Mouse (Mus musculus): Measurements from ENCODE around the gene Unc45a. TPM values are rescaled to one million over a fixed set of nuclear protein-coding genes. Genes with fewer than 3 reads are reported as not detected.
A peak's percentile ranks its signal among the peaks of the same experiment; 100 is the strongest.

Unc45a gene
- polyA plus RNA-seq (2012; rRNA removed) = 97.7 and 105 TPM in 2 replicates

GRCm38 (mm10) chr7:80340793-80341192, at the start of gene Unc45a:
Gene Unc45a, minus strand, starts transcription at chr7:80341005.
- TF ChIP-seq POLR2A (IDR thresholded peaks at IDR 0.05; ENCODE audit: control insufficient read depth, extremely low read depth, insufficient read depth, low read length, poor library complexity) = peak; percentile 30; the same call in 1 of the 2 replicates
- peak; percentile 83 for TF ChIP-seq CTCF (IDR thresholded peaks at IDR 0.05; ENCODE audit: borderline replicate concordance, control insufficient read depth, extremely low read depth, insufficient read depth, low read length, poor library complexity)
- peak; percentile 86 for DNase-seq
- 2% methylated on average over 11 of the region's 11 CpGs for WGBS
- H3K27me3 ChIP-seq (ENCODE audit: control insufficient read depth, insufficient read depth, low read length) = no peaks in the 10 kb centered on the region
- H3K27ac ChIP-seq (ENCODE audit: control insufficient read depth, insufficient read depth, low read length) = peak within 1 kb of the TSS; percentile 75
- H3K4me1 ChIP-seq (replicated peaks; ENCODE audit: control insufficient read depth, insufficient read depth, low read length) = peaks cover 19% of the 10 kb centered on the region
- H3K4me3 ChIP-seq (ENCODE audit: control insufficient read depth, insufficient read depth, low read length) = peak within 1 kb of the TSS; percentile 76
- peaks cover 11% of the 10 kb centered on the region for H3K36me3 ChIP-seq (ENCODE audit: control insufficient read depth, insufficient read depth, low read length)

DNA sequence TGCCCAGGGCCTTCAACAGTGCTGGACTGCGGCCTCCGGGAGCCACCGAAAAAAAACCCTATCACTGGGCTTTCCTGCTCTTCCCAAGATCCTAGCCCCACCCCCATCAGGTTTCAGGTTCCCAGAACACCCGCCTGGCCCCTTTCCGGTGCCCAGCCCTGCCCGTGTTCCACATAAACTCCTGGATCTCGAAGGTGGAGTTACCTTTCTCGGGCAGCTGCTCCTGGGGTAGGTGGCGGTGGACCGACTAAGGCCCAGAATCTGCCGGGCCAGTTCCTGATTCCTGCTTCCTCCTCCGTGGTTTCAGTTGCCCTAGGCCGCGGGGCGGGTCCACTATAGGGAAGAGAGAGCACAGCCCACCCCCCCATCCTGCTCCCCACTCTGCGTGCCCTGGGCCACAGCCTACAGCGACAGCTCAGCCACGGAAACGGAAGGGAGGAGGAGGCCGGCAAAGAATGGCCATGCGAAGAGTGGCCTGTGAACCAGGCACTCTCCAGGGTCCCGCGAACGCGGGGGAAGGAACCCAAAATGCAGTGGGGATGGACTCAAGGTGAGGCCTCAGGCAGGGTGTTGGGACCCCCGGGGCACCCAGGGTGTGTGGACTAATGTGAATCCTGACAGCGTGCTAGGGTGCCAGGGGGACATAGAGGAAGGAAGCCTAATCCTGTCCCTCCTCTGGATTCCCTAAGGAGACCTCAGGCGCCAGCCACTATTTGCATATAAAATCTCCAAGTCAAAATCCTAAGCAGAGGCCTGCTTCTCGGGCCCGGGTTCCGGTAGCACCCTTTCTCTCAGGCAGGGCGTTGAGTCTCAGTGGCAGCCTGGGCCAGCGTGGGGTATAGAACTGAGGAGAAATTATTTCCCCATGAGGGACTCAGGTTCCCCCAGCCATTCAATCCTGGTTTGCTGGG, 47.1 kb upstream of the Unc45a start, which contains the start of gene Fes:
Gene Fes (minus strand): TSS at position 314 of the 911 bp plus-strand sequence.
- Histone ChIP-seq H3K36me3 (ENCODE audit: control insufficient read depth, insufficient read depth, low read length) (peaks cover 19% of the 10 kb centered on the region), H3K27me3 (ENCODE audit: control insufficient read depth, insufficient read depth, low read length) (no peaks in the 10 kb centered on the region; the same call in 1 of the 2 replicates), H3K4me3 (ENCODE audit: control insufficient read depth, insufficient read depth, low read length) (peak within 1 kb of the TSS; percentile 21), H3K27ac (ENCODE audit: control insufficient read depth, insufficient read depth, low read length) (no peak within 1 kb of the TSS), H3K4me1 (replicated peaks; ENCODE audit: control insufficient read depth, insufficient read depth, low read length) (peaks cover 10% of the 10 kb centered on the region)
- WGBS = 22% methylated on average over 33 of the region's 33 CpGs
- TF ChIP-seq POLR2A (IDR thresholded peaks at IDR 0.05; ENCODE audit: control insufficient read depth, extremely low read depth, insufficient read depth, low read length, poor library complexity) (no peak), CTCF (IDR thresholded peaks at IDR 0.05; ENCODE audit: borderline replicate concordance, control insufficient read depth, extremely low read depth, insufficient read depth, low read length, poor library complexity) (no peak)
- DNase-seq = no peak

- WGBS = 14% methylated on average over 17 of the region's 17 CpGs
- peaks cover 10% of the 10 kb centered on the region for H3K4me1 ChIP-seq (replicated peaks; ENCODE audit: control insufficient read depth, insufficient read depth, low read length)
- no peak for TF ChIP-seq CTCF (IDR thresholded peaks at IDR 0.05; ENCODE audit: borderline replicate concordance, control insufficient read depth, extremely low read depth, insufficient read depth, low read length, poor library complexity)
- TF ChIP-seq POLR2A (IDR thresholded peaks at IDR 0.05; ENCODE audit: control insufficient read depth, extremely low read depth, insufficient read depth, low read length, poor library complexity) = no peak
- no peak overlapping the region for H3K27ac ChIP-seq (ENCODE audit: control insufficient read depth, insufficient read depth, low read length)
- H3K27me3 ChIP-seq (ENCODE audit: control insufficient read depth, insufficient read depth, low read length) = no peaks in the 10 kb centered on the region; the same call in 1 of the 2 replicates
- H3K36me3 ChIP-seq (ENCODE audit: control insufficient read depth, insufficient read depth, low read length) = peaks cover 16% of the 10 kb centered on the region
- peak overlapping the region; percentile 21 for H3K4me3 ChIP-seq (ENCODE audit: control insufficient read depth, insufficient read depth, low read length)
- DNase-seq = no peak
These were observed 46.3 kb upstream of the Unc45a start for GRCm38 (mm10) chr7:80387033-80387632.

GRCm38 (mm10) chr7:80386235-80386930, 45.6 kb upstream of the Unc45a start:
- no peaks in the 10 kb centered on the region; the same call in 1 of the 2 replicates for H3K27me3 ChIP-seq (ENCODE audit: control insufficient read depth, insufficient read depth, low read length)
- peaks cover 9% of the 10 kb centered on the region; the same call in 1 of the 2 replicates for H3K36me3 ChIP-seq (ENCODE audit: control insufficient read depth, insufficient read depth, low read length)
- peak overlapping the region; percentile 21 for H3K4me3 ChIP-seq (ENCODE audit: control insufficient read depth, insufficient read depth, low read length)
- DNase-seq = peak; percentile 87
- H3K27ac ChIP-seq (ENCODE audit: control insufficient read depth, insufficient read depth, low read length) = no peak overlapping the region
- no peak for TF ChIP-seq POLR2A (IDR thresholded peaks at IDR 0.05; ENCODE audit: control insufficient read depth, extremely low read depth, insufficient read depth, low read length, poor library complexity)
- peak; percentile 76; the same call in 1 of the 2 replicates for TF ChIP-seq CTCF (IDR thresholded peaks at IDR 0.05; ENCODE audit: borderline replicate concordance, control insufficient read depth, extremely low read depth, insufficient read depth, low read length, poor library complexity)
- WGBS = 3% methylated on average over 18 of the region's 18 CpGs
- peaks cover 10% of the 10 kb centered on the region for H3K4me1 ChIP-seq (replicated peaks; ENCODE audit: control insufficient read depth, insufficient read depth, low read length)

- no peak overlapping the region for H3K27ac ChIP-seq (ENCODE audit: control insufficient read depth, insufficient read depth, low read length)
- DNase-seq = no peak
- WGBS = 94% methylated on average over 11 of the region's 11 CpGs
- no peaks in the 10 kb centered on the region for H3K36me3 ChIP-seq (ENCODE audit: control insufficient read depth, insufficient read depth, low read length)
- H3K27me3 ChIP-seq (ENCODE audit: control insufficient read depth, insufficient read depth, low read length) = no peaks in the 10 kb centered on the region; the same call in 1 of the 2 replicates
- no peak overlapping the region for H3K4me3 ChIP-seq (ENCODE audit: control insufficient read depth, insufficient read depth, low read length)
- H3K4me1 ChIP-seq (replicated peaks; ENCODE audit: control insufficient read depth, insufficient read depth, low read length) = peaks cover 8% of the 10 kb centered on the region
- TF ChIP-seq CTCF (IDR thresholded peaks at IDR 0.05; ENCODE audit: borderline replicate concordance, control insufficient read depth, extremely low read depth, insufficient read depth, low read length, poor library complexity) = no peak
- TF ChIP-seq POLR2A (IDR thresholded peaks at IDR 0.05; ENCODE audit: control insufficient read depth, extremely low read depth, insufficient read depth, low read length, poor library complexity) = no peak
These were observed 42.1 kb upstream of the Unc45a start for GRCm38 (mm10) chr7:80382919-80383318.

DNA sequence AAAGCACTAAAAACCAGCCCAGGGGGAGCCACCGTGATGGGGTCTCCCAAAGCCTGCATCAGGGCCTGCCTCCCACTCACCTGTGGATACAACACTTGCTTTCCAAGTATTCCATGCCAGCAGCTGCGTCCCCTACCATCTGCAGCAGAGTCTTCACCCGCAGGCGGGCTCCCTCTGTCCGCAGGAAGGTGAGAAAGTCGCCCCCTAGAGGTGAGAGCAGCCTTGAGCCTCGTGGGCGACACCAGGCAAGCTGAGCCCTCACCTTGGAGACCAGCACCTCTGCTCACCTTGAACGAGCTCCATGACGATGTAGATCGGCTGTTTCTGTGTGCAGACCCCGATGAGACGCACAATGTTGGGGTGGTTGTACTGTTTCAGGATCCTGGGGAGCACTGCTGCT, 38.7 kb upstream of the Unc45a start:
- Histone ChIP-seq H3K36me3 (ENCODE audit: control insufficient read depth, insufficient read depth, low read length) (no peaks in the 10 kb centered on the region), H3K27me3 (ENCODE audit: control insufficient read depth, insufficient read depth, low read length) (no peaks in the 10 kb centered on the region), H3K4me1 (replicated peaks; ENCODE audit: control insufficient read depth, insufficient read depth, low read length) (peaks cover 19% of the 10 kb centered on the region), H3K4me3 (ENCODE audit: control insufficient read depth, insufficient read depth, low read length) (no peak overlapping the region), H3K27ac (ENCODE audit: control insufficient read depth, insufficient read depth, low read length) (no peak overlapping the region)
- peak; percentile 55 for DNase-seq
- 79% methylated on average over 13 of the region's 13 CpGs for WGBS
- TF ChIP-seq CTCF (IDR thresholded peaks at IDR 0.05; ENCODE audit: borderline replicate concordance, control insufficient read depth, extremely low read depth, insufficient read depth, low read length, poor library complexity) = peak; percentile 78; the same call in 1 of the 2 replicates
- no peak for TF ChIP-seq POLR2A (IDR thresholded peaks at IDR 0.05; ENCODE audit: control insufficient read depth, extremely low read depth, insufficient read depth, low read length, poor library complexity)
